Mouse (Mus musculus) kidney, adult 2 months (tissue): Measurements from ENCODE around the gene Abca8b. TPM values are rescaled to one million over a fixed set of nuclear protein-coding genes. Genes with fewer than 3 reads are reported as not detected.

Source experiments
- DNase-seq: peaks from one replicate; pipeline ENCODE4 v3.0.0; 2021
- H3K27ac ChIP-seq: fragments of 200-500 bp; 2 replicates; pipeline ENCODE4 v1.5.1; 2012; ENCODE audit warnings: low read depth, low read length, control low read depth, inconsistent platforms; ENCODE audit not compliant: insufficient read depth
- H3K27me3 ChIP-seq: fragments of 200-500 bp; replicated peaks from 2 replicates; pipeline ENCODE4 v1.6.1; 2012; ENCODE audit warnings: mild to moderate bottlenecking, moderate library complexity, low read length, inconsistent platforms; ENCODE audit not compliant: control insufficient read depth, insufficient read depth
- H3K36me3 ChIP-seq: fragments of 200-500 bp; 2 replicates; pipeline ENCODE4 v1.6.1; 2012; ENCODE audit warnings: mild to moderate bottlenecking, moderate library complexity, low read length, inconsistent platforms; ENCODE audit not compliant: control insufficient read depth, insufficient read depth
- H3K4me1 ChIP-seq: fragments of 200-500 bp; 2 replicates; pipeline ENCODE4 v1.6.1; 2011; ENCODE audit warnings: low read length; ENCODE audit not compliant: control insufficient read depth, insufficient read depth
- H3K4me3 ChIP-seq: fragments of 200-500 bp; 2 replicates; pipeline ENCODE4 v1.5.1; 2011; ENCODE audit warnings: mild to moderate bottlenecking, low read depth, low read length, control low read depth; ENCODE audit not compliant: insufficient read depth
- CTCF ChIP-seq: fragments of 200-500 bp; conservative IDR thresholded peaks from 2 replicates; pipeline ENCODE4 v1.5.1; 2011; ENCODE audit warnings: low read depth, mild to moderate bottlenecking, control low read depth, low read length, moderate library complexity, mixed read lengths; ENCODE audit not compliant: insufficient read depth, insufficient read length
- POLR2A ChIP-seq: fragments of 200-500 bp; IDR thresholded peaks from one replicate; pipeline ENCODE4 v1.6.1; 2011; ENCODE audit warnings: low read depth, low read length, control low read depth
- WGBS: fragments of 180-500 bp; shearing (Covaris S2); methylation state at CpG from one replicate; pipeline ENCODE4 v1.1.7; 2018; 5-methylcytosine and 5-hydroxymethylcytosine counted together
- polyA plus RNA-seq: library from polyadenylated mRNA; depleted of rRNA; stranded (reverse); fragments of >200 nt; gene quantifications from 2 replicates; pipeline ENCODE4 v1.2.3, GENCODE M21; 2012; rRNA removed

The Abca8b gene
- polyA plus RNA-seq = 0.54 and 0.69 TPM in 2 replicates

DNA sequence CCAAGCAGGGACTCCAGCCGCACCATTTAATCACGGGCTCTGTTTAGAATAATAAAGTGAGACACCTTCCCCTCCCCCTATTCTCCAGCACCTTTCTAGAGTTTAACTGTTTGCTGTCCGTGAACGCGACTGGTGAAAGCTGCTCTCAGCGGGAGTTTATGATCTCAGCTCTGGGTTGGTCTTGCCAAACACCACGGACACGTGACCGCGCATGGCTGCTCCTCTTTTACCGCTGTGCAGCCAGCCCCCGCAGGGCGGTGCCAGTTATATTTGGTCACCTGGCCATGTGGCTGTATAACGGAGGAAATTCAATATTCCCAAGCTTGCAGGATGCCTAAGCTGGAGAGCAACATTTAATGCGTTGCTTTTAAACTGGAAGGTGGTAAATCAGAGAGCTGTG lies at the start of gene Abca8b:
TSS of gene Abca8b (minus strand) at position 222 of the 400 bp plus-strand sequence.
- Histone ChIP-seq H3K27me3 (no peaks in the 10 kb centered on the region), H3K36me3 (no peaks in the 10 kb centered on the region), H3K4me3 (peak within 1 kb of the TSS; percentile 20), H3K27ac (no peak within 1 kb of the TSS), H3K4me1 (no peaks in the 10 kb centered on the region)
- TF ChIP-seq POLR2A (no peak), CTCF (0 out of 2 replicates have a peak, but pooled peaks have one; percentile 1)
- under 1% methylated on average over 15 of the region's 15 CpGs for WGBS
- DNase-seq = peak; percentile 76

DNA sequence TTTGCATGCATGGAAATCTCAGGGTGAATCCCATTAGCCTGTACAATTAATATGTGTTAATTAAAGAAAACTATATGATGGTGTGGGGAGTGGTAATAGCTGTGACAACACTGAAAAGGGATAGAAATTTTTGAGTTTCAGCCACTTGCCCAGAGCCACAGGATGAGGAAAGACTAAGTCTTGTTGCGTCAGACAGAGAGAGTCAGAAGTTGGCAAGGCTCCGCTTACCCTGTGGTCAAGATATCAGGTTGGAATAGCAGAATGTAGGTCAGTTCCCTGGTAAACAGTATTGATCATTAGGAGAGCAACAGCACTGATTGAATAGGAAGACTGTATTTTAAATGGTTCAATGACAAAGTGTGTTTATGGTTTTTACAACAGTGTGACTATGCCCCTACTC lies 42.1 kb upstream of the Abca8b start:
- no peaks in the 10 kb centered on the region for H3K27me3 ChIP-seq
- H3K4me1 ChIP-seq = no peaks in the 10 kb centered on the region
- no peak overlapping the region for H3K27ac ChIP-seq
- WGBS = 90% methylated on average over 2 of the region's 2 CpGs
- H3K36me3 ChIP-seq = no peaks in the 10 kb centered on the region
- TF ChIP-seq POLR2A (no peak), CTCF (no peak)
- H3K4me3 ChIP-seq = no peak overlapping the region
- DNase-seq = no peak

GRCm38 (mm10) chr11:110028913-110029695 lies 33.5 kb upstream of the Abca8b start:
- peak; percentile 43 for DNase-seq
- Histone ChIP-seq H3K4me3 (no peak overlapping the region), H3K4me1 (no peaks in the 10 kb centered on the region), H3K36me3 (no peaks in the 10 kb centered on the region), H3K27ac (no peak overlapping the region), H3K27me3 (no peaks in the 10 kb centered on the region)
- WGBS = 17% methylated on average over 7 of the region's 7 CpGs
- TF ChIP-seq CTCF = no peak
- no peak for TF ChIP-seq POLR2A

- WGBS = 45% methylated on average over 2 of the region's 2 CpGs
- Histone ChIP-seq H3K36me3 (no peaks in the 10 kb centered on the region), H3K4me1 (no peaks in the 10 kb centered on the region), H3K27me3 (no peaks in the 10 kb centered on the region), H3K27ac (no peak overlapping the region), H3K4me3 (no peak overlapping the region)
- TF ChIP-seq POLR2A (no peak), CTCF (no peak)
- DNase-seq = peak; percentile 24
Measured at GRCm38 (mm10) chr11:110010836-110011546, 15.3 kb upstream of the Abca8b start.

DNA sequence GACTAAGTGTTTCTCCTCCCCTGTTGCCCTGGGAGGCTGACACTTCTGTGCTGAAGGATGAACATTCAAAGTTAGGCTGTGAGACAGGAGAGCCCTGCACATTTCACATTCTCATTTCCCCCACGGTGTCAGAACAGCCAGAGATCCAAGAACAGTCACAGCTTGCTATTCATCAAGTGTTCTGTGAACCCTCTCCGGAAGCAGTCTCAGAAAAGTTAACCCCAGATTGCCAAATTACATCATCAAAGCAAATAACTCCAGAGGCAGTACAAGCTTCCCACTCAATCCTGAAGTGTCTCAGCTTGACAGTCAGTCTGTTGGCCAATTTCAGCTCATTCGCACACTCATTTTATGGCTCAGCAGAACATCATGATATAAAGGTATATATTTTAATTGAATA lies 632 bp downstream of the Abca8b start:
- H3K4me1 ChIP-seq = no peaks in the 10 kb centered on the region
- TF ChIP-seq CTCF (no peak), POLR2A (no peak)
- H3K27me3 ChIP-seq = no peaks in the 10 kb centered on the region
- WGBS = 4% methylated on average over 3 of the region's 3 CpGs
- H3K27ac ChIP-seq = no peak overlapping the region
- peak overlapping the region; percentile 0; the same call in 1 of the 2 replicates for H3K4me3 ChIP-seq
- peak; percentile 31 for DNase-seq
- H3K36me3 ChIP-seq = no peaks in the 10 kb centered on the region

- no peaks in the 10 kb centered on the region for H3K27me3 ChIP-seq
- DNase-seq = no peak
- TF ChIP-seq CTCF (no peak), POLR2A (no peak)
- H3K4me1 ChIP-seq = no peaks in the 10 kb centered on the region
- 49% methylated on average over 6 of the region's 6 CpGs for WGBS
- H3K36me3 ChIP-seq = no peaks in the 10 kb centered on the region
- H3K27ac ChIP-seq = no peak overlapping the region
- H3K4me3 ChIP-seq = no peak overlapping the region
Measured at GRCm38 (mm10) chr11:109994014-109994413, 1.6 kb downstream of the Abca8b start.

DNA sequence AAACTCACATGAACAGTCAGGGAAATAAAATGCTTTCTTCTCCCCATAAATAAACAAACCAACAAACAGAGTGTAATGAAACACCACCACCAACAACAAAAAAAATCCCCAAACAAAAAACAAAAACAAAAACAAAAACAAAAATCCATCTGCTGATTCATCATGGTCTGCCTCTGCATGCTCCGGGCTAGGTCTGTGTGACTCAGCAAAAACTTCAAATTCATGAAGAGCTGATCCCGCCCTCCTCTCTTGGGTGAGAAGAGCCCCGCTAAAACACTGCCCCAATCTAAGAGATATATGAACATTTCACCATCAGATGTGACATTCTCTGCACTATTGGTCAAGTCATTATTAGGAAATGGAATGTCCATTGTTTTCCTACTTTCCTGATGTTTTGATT lies 4.4 kb downstream of the Abca8b start:
- 57% methylated on average over 3 of the region's 3 CpGs for WGBS
- TF ChIP-seq CTCF (no peak), POLR2A (no peak)
- DNase-seq = no peak
- H3K4me1 ChIP-seq = no peaks in the 10 kb centered on the region
- no peaks in the 10 kb centered on the region for H3K36me3 ChIP-seq
- no peak overlapping the region for H3K4me3 ChIP-seq
- H3K27ac ChIP-seq = no peak overlapping the region
- no peaks in the 10 kb centered on the region for H3K27me3 ChIP-seq
